Mouse (Mus musculus) liver, embryonic 14.5 days (tissue): ENCODE measurements around the gene Trpt1. TPM values are rescaled to one million over a fixed set of nuclear protein-coding genes. Genes with fewer than 3 reads are reported as not detected.

Experiments used
- ATAC-seq: fragments of 200-750 bp; cut with Nextera tagmentation; 2 replicates; pipeline ENCODE4 v1.8.0; 2017; ENCODE audit warnings: moderate number of reproducible peaks, mild to moderate bottlenecking, moderate library complexity; ENCODE audit not compliant: insufficient read depth
- DNase-seq, 3 experiments: peaks; one replicate each; pipeline ENCODE4 v3.0.0-alpha.2; 2012 to 2013; ENCODE audit warnings: low read depth in 3 of 3, low spot score in 3 of 3
- H3K27ac ChIP-seq: fragments of 300-500 bp; sonication (generic); 2 replicates; pipeline ENCODE4 v1.5.1; 2014; ENCODE audit warnings: moderate library complexity, mild to moderate bottlenecking, control low read depth, inconsistent platforms
- H3K27me3 ChIP-seq: fragments of 300-500 bp; sonication (generic); 2 replicates; pipeline ENCODE4 v1.6.1; 2014; ENCODE audit warnings: mild to moderate bottlenecking, low read length, moderate library complexity; ENCODE audit not compliant: control insufficient read depth, insufficient read depth
- H3K36me3 ChIP-seq: fragments of 300-500 bp; sonication (generic); replicated peaks from 2 replicates; pipeline ENCODE4 v1.6.1; 2014; ENCODE audit warnings: low read depth; ENCODE audit not compliant: control insufficient read depth, insufficient read depth
- H3K4me1 ChIP-seq, 2 experiments: fragments of 200-500 bp in 1 of 2; fragments of 300-500 bp in 1 of 2; sonication (generic) in 1 of 2; replicated peaks; 2 replicates each; pipeline ENCODE4 v1.6.1; 2012 to 2014; ENCODE audit warnings: antibody characterized with exemption in 1 of 2, inconsistent platforms in 1 of 2, low read length in 1 of 2; ENCODE audit not compliant: control insufficient read depth in 2 of 2, insufficient read depth in 2 of 2
- H3K4me2 ChIP-seq: fragments of 300-500 bp; sonication (generic); 2 replicates; pipeline ENCODE4 v1.6.1; 2014; ENCODE audit warnings: low read depth, mild to moderate bottlenecking, control low read depth, moderate library complexity
- H3K4me3 ChIP-seq, 2 experiments: fragments of 200-500 bp in 1 of 2; fragments of 300-500 bp in 1 of 2; sonication (generic) in 1 of 2; 2 replicates each; pipeline ENCODE4 v1.5.1; 2012 to 2014; ENCODE audit warnings: low read depth in 2 of 2, low read length in 2 of 2, mild to moderate bottlenecking in 2 of 2, control low read depth in 1 of 2, inconsistent platforms in 1 of 2, moderate library complexity in 1 of 2; ENCODE audit not compliant: insufficient read depth in 1 of 2
- H3K9ac ChIP-seq: fragments of 300-500 bp; sonication (generic); replicated peaks from 2 replicates; pipeline ENCODE4 v1.6.1; 2014; ENCODE audit warnings: mild to moderate bottlenecking, control low read depth, moderate library complexity
- H3K9me3 ChIP-seq: fragments of 300-500 bp; sonication (generic); 2 replicates; pipeline ENCODE4 v1.6.1; 2016; ENCODE audit warnings: low read length, mixed read lengths; ENCODE audit not compliant: control insufficient read depth
- CTCF ChIP-seq: IDR thresholded peaks from 2 replicates; pipeline ENCODE4 v1.5.1; 2016; ENCODE audit warnings: antibody characterized with exemption, low read depth, control low read depth
- EP300 ChIP-seq: IDR thresholded peaks from 2 replicates; pipeline ENCODE4 v1.6.1; 2016; ENCODE audit warnings: antibody characterized with exemption, low read depth
- WGBS: fragments of 180-500 bp; shearing (Covaris S2); extraction: QIAGEN DNeasy Blood & Tissue Kit; methylation state at CpG from one replicate; pipeline ENCODE4 v1.1.7; 2014; ENCODE audit not compliant: insufficient replicate concordance; 5-methylcytosine and 5-hydroxymethylcytosine counted together
- polyA plus RNA-seq, 2 experiments: library from polyadenylated mRNA; depleted of rRNA in 1 of 2; stranded (reverse) in 1 of 2; unstranded in 1 of 2; fragments of >200 nt; fragmentation: Nextera tagmentation in 1 of 2; extraction: Ambion mirVana in 1 of 2; gene quantifications; 2 replicates each; pipeline versions ENCODE4 v1.2.1 to v1.2.3; 2012 to 2014

Trpt1 gene
- polyA plus RNA-seq, 2 experiments, result 1.7 to 1.8 TPM

- H3K4me1 ChIP-seq, result peaks cover 24% of the 10 kb centered on the region in 2 experiments
- no peaks in the 10 kb centered on the region for H3K36me3 ChIP-seq
- peaks cover 3% of the 10 kb centered on the region; the same call in 1 of the 2 replicates for H3K27me3 ChIP-seq
- H3K27ac ChIP-seq, result no peak overlapping the region
- H3K9me3 ChIP-seq, result no peaks in the 10 kb centered on the region
- H3K4me3 ChIP-seq, result peak overlapping the region in 1 of 2 experiments; percentile 66; a peak in 2 of 4 replicates
- whole genome bisulfite sequencing, result 27% methylated on average over 11 of the region's 11 CpGs
- H3K9ac ChIP-seq, result no peak overlapping the region; the same call in none of the 2 replicates
- H3K4me2 ChIP-seq, result peak overlapping the region; percentile 91
- ATAC-seq (no peak), DNase-seq (no peak)
- TF ChIP-seq EP300 (no peak), CTCF (no peak)
These were observed 25.4 kb upstream of the Trpt1 start for GRCm38 (mm10) chr19:6970460-6971085.

- 52% methylated on average over 6 of the region's 6 CpGs for WGBS
- no peak for TF ChIP-seq EP300
- no peak for TF ChIP-seq CTCF
- Histone ChIP-seq H3K9me3 (no peaks in the 10 kb centered on the region), H3K36me3 (peaks cover under 1% of the 10 kb centered on the region; the same call in 1 of the 2 replicates), H3K27me3 (peaks cover 3% of the 10 kb centered on the region; the same call in 1 of the 2 replicates), H3K4me1 (peaks cover 24 to 27% of the 10 kb centered on the region in 2 experiments), H3K9ac (no peak overlapping the region), H3K4me3 (no peak overlapping the region), H3K27ac (no peak overlapping the region), H3K4me2 (no peak overlapping the region)
- ATAC-seq (no peak), DNase-seq (no peak)
These were observed 24.3 kb upstream of the Trpt1 start for GRCm38 (mm10) chr19:6971644-6972043.

- H3K9me3 ChIP-seq, result no peaks in the 10 kb centered on the region
- no peak overlapping the region for H3K4me2 ChIP-seq
- DNase-seq (no peak), ATAC-seq (no peak)
- 76% methylated on average over 13 of the region's 13 CpGs for whole genome bisulfite sequencing
- no peak for TF ChIP-seq EP300
- TF ChIP-seq CTCF, result no peak
- peaks cover 3% of the 10 kb centered on the region; the same call in 1 of the 2 replicates for H3K27me3 ChIP-seq
- H3K36me3 ChIP-seq, result peaks cover 6% of the 10 kb centered on the region
- no peak overlapping the region for H3K4me3 ChIP-seq
- H3K4me1 ChIP-seq, result peaks cover 24 to 29% of the 10 kb centered on the region in 2 experiments
- 0 out of 2 replicates have a peak overlapping the region, but pooled peaks have one; percentile 14 for H3K9ac ChIP-seq
- no peak overlapping the region for H3K27ac ChIP-seq
These were observed 23.5 kb upstream of the Trpt1 start for GRCm38 (mm10) chr19:6972247-6972917.

GRCm38 (mm10) chr19:6973581-6974190 is 22.2 kb upstream of the Trpt1 start:
- no peak for ATAC-seq
- peak overlapping the region; percentile 49 for H3K9ac ChIP-seq
- peaks cover 6% of the 10 kb centered on the region for H3K36me3 ChIP-seq
- DNase-seq, result no peak
- H3K27ac ChIP-seq, result peak overlapping the region; percentile 38; the same call in 1 of the 2 replicates
- no peaks in the 10 kb centered on the region for H3K9me3 ChIP-seq
- H3K4me1 ChIP-seq, result peaks cover 28 to 34% of the 10 kb centered on the region in 2 experiments
- TF ChIP-seq CTCF (no peak), EP300 (no peak)
- WGBS, result 31% methylated on average over 12 of the region's 12 CpGs
- peak overlapping the region; percentile 71 to 94 for H3K4me3 ChIP-seq
- H3K4me2 ChIP-seq, result peak overlapping the region; percentile 96
- peaks cover 3% of the 10 kb centered on the region; the same call in 1 of the 2 replicates for H3K27me3 ChIP-seq
